Mouse (Mus musculus) left cerebral cortex, postnatal 4 days (tissue): ENCODE measurements around the gene Myo1g. TPM values are rescaled to one million over a fixed set of nuclear protein-coding genes. Genes with fewer than 3 reads are reported as not detected.

Source experiments
- DNase-seq: peaks from one replicate; pipeline ENCODE4 v3.0.0-alpha.2; 2022
- intact Hi-C: fragments of 180-260 bp; cut with DNase I; formaldehyde crosslinking; loops from one replicate; pipeline ENCODE4 v1.15.1; 2025
- total RNA-seq, 2 experiments: library from RNA; stranded (reverse); gene quantifications; 2 replicates each; pipeline ENCODE4 v1.2.3; 2021

Gene Myo1g
- total RNA-seq, 2 experiments from 2014 or later, result 0.46 to 0.74 TPM

DNA sequence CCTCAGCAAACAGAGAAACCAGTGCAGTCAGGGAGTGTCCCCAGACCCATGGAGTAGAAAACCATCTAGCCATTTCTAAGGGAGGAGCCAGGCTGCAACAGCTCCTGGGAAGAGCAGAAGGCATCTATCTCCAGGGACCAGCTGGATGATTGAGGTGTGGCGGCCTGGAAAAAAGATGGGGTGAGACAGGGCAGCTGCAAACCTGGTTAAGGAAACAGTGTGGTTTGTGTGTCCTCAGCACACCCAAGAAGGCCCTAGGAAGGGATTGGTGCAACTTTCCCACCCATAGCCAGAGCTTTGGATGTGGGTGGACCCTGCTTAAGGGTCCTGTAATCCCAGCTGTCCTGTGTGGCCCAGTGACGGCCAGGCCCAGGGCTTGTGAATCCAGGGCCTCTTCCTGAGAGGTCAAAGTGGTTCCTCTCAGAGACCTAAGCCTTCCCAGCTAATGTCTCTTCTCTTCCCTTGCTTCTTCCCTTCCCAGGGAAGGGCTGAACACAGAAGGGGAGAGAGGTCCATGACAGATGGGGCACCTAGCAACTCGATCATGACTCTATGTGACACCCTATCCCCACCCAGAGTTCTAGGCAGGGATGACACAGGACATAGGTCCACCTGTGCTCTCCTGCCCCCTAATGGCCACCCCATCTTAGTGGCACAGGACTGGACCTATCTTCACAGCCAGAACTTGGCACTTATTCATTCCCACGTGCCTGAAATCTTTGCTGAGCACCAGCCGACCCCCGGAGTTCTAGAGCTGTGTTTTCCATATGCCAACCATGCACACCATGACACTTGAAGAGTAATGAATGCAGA lies 30.9 kb downstream of the Myo1g start:
- intact Hi-C loops, result no loop called here
- DNase-seq, result peak; percentile 82

DNA sequence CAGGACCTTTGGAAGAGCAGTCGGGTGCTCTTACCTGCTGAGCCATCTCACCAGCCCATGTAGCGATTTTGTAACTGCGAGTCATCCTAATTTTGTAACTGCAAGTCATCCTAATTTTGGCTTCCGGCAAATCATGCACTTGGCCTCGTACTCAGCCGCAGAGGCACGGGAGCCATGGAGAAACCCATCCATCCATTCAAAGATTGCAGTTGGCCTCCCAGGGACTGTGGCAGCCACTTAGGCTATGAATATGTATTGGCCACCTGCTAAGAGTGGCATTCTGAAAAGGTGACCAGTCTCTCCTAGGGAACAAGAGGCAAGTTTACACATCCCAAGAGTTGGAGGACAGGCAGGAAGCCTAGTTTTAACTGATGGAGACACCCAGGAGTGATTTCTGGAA lies 31.5 kb downstream of the Myo1g start:
- intact Hi-C loops, result no loop called here

DNA sequence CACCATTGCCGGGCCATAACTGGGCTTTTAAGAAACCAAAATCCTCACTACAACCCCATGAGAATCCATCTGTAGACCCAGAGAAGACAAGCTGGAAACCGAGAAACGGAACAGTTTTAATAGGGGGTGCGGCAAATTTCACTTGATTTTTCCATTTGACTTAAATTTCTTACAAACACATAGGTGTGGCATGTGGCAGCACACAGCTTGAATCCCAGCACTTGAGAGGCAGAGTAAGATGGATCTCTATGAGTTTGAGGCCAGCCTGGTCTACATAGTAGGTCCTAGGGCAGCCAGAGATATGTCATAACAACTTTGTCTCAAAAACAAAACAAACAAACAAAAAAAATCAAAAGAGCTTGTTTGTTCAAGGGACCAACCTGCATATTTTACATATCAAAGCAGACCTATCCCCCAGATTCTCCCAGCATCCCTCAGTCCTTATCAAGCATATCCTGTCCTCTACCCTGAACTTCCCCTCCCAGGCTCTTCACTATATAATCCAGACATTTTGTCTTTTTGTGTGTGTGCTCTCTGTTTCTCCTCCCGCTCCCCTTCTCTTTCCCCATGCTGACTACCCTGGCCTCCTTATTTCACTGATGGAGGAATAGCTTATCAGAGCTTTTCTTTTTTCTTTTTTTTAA lies 32.6 kb downstream of the Myo1g start:
- intact Hi-C loops, result no loop called here
- DNase-seq, result no peak

More for the DNA sequence above, 31.5 kb downstream of the Myo1g start:
- DNase-seq, result peak; percentile 55

DNA sequence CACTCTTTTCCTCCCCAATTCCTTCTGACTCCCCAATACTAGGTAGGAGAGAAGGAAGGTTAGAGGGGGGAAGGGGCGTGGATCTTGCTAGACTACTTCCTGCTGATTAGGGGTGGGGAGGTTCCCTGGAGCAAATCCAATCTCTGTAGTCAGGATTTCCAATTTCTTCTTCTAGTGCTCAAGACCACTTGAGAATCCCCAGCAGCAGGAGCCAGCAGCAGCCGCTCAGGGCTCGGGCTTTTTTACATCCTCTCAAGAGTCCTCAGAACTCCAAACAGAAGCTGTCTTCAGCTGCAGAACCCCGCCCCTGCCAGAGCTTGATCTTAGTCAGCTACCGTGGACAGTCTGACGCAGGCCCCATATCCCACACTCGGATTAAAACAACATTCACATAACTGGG lies 33.3 kb downstream of the Myo1g start:
- intact Hi-C loops, result no loop called here

DNA sequence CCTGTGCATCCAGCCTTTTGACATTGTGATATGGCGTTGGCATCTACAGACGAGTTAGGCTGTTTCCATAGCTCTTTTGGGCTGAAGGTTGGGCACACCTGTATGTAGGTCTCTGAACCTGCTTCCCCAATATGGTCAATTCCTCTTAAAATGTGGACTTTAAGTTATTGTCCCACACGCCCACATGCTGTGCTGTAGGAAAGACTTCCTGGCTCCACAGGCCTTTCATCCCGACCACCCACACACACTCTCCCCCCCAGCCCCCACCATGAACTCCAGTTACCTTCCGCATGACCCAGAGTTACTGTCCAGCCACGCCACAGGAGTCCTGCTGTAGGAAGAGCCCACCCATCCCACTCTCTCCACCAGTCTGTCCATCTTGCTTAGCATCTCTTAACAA lies 33.8 kb downstream of the Myo1g start:
- intact Hi-C loops, result no loop called here
- no peak for DNase-seq

More for the DNA sequence above, 33.3 kb downstream of the Myo1g start:
- DNase-seq, result no peak

- DNase-seq, result no peak
- intact Hi-C loops, result no loop called here
These were observed 36.4 kb downstream of the Myo1g start for GRCm38 (mm10) chr11:6484244-6484959.

- DNase-seq, result no peak
- intact Hi-C loops, result no loop called here
These were observed 37.7 kb downstream of the Myo1g start for GRCm38 (mm10) chr11:6483103-6483502.

DNA sequence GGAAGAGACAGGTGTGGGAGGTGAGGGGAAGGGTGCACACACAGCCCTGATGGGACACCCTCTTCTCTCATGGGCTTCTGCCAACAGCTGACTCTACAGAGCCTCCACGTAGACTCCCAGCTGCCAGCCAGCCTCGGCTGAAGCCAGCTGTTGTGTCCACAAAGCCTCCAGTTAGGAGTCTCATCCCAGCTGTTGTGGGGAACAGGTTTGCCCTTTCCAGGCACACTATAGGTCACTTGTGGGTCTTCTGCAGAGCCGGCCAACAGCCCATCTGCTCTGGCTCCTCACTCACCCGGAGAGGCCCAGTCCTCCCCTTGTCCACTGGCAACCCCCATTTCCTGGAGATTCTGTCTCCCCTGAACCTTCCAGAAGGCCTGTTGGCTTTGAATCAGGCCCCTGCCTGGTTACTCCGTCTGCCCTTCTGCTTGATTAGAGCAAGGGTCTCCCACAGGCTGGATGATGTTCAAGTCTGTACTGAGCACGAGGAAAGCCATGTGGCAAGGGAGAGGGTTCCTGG lies 39.0 kb downstream of the Myo1g start:
- DNase-seq, result peak; percentile 91
- intact Hi-C loops, result no loop called here

GRCm38 (mm10) chr11:6480681-6481405 lies 39.9 kb downstream of the Myo1g start:
- no peak for DNase-seq
- intact Hi-C loops, result no loop called here

DNA sequence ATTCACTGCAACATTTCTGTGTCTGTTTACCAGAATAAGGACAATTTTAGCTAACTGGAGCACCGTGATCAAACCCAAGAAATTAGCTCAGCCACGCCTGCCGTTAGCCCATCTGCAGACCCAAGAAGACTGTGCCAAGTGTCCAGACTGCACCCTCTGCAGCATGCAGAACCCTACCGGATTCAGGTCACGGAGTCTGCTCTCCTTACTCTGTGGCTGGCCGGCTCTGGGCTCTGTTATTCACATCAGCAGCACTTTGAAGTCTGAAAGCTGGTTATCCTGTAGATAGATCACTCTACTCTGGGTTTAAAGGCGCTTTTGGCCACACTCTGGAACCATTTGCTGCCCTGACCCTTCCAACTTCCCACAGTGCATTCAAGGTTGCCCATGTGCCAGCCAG lies 40.6 kb downstream of the Myo1g start:
- intact Hi-C loops, result no loop called here
- peak; percentile 73 for DNase-seq

GRCm38 (mm10) chr11:6479231-6479630 lies 41.5 kb downstream of the Myo1g start:
- intact Hi-C loops, result no loop called here
- DNase-seq, result no peak

- DNase-seq, result no peak
- intact Hi-C loops, result no loop called here
These were observed 43.4 kb downstream of the Myo1g start for GRCm38 (mm10) chr11:6477350-6477749.

GRCm38 (mm10) chr11:6476876-6477275 lies 43.9 kb downstream of the Myo1g start:
- intact Hi-C loops, result no loop called here
- DNase-seq, result no peak

- peak; percentile 93 for DNase-seq
- intact Hi-C loops, result no loop called here
These were observed 44.8 kb downstream of the Myo1g start, which contains the start of gene Purb for GRCm38 (mm10) chr11:6475867-6476484. Gene Purb (minus strand): TSS chr11:6475917.

DNA sequence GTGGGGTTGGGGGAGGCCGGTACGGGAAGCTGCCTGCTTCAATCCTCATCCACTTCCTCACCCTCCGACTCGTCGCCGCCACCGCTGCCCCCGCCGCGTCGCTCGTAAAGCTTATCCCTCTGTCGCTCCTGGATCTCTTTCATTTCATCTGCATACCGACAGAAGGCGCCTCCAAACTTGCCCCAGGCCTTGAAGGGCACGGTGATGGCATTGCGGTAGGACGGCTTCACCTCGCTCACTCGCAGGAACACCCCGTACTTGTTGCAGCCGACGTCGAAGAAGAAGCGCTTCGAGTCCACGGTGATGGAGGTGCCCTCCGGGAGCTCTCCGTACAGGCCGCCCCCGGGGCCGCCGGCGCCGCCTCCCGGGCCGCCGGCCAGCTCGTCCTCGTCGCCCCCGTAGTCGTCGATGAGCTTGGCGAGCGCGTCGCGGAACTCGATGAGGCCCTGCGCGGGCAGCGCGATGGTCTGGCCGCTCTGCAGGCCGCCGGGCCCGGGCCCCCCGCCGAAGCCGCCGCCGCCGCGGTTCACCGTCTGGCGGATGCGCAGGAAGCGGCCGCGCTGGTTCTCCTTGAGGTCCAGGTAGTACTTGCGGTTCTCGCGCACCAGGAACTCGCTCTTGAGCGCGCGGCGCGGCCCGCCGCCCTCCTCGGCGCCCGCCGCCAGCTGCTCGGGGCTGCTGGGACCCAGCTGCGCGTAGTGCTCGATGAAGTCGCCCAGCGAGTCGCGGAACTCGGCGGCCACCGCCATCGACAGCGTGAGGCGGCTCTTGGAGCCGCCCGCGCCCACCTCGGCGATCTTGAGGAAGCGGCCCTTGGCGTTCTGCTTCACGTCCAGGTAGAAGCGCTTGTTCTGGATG lies 45.7 kb downstream of the Myo1g start:
- intact Hi-C loops, result no loop called here

DNA sequence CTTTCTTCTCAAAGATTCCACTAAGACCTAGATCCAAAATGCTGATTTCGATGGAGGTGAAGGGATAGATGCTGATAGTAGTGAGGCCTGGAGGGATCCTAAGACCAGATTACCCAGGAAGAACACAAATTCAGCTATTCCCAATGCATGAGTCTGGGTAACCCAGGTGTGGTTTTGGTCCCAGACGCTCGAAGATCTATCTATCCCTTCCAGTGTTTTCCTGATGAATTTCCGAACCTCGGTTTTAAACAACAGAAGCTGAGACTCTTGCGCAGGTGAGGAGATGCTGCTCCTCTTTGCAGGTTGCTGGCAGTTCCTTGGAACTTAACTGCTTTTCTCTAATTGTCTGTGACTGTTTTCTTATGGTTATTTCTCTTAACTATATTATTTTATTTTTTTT lies 46.4 kb downstream of the Myo1g start:
- intact Hi-C loops, result no loop called here
- no peak for DNase-seq

More for the DNA sequence above, 45.7 kb downstream of the Myo1g start:
- peak; percentile 48 for DNase-seq

- DNase-seq, result no peak
- intact Hi-C loops, result no loop called here
These were observed 48.7 kb downstream of the Myo1g start for GRCm38 (mm10) chr11:6472076-6472475.

GRCm38 (mm10) chr11:6471493-6471892 lies 49.3 kb downstream of the Myo1g start:
- intact Hi-C loops, result no loop called here
- DNase-seq, result no peak

DNA sequence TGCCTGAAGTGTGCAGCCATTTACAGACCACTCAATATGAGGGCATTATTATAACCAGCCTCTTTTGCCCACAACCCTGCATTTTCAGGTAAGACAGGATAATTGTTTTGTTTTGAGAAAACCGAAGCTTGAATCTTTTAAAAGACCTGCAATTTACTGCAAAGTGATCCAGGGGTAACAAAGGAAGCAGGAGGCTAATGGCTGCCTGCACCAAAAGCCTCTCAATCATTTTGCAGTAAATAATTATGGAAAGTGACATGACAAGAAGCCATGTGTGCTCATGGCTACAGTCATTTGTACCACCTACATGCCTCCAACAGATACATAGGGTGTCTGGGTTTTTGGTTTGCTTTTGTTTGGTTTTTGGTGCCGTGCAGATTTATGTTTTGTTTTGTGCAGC lies 49.7 kb downstream of the Myo1g start:
- no peak for DNase-seq
- intact Hi-C loops, result no loop called here
